Mouse (Mus musculus): Measurements from ENCODE around the gene Garnl3.
"Not testable (repeated sequence)": the region's sequence is repeated elsewhere in the genome, so short reads cannot be mapped to it uniquely, and the experiment has no call there.

The Garnl3 gene

GRCm38 (mm10) chr2:33156283-33156781 lies 24.9 kb upstream of the Garnl3 start:
- DNase-seq (ENCODE audit: low read depth, low spot score), result no peak

DNA sequence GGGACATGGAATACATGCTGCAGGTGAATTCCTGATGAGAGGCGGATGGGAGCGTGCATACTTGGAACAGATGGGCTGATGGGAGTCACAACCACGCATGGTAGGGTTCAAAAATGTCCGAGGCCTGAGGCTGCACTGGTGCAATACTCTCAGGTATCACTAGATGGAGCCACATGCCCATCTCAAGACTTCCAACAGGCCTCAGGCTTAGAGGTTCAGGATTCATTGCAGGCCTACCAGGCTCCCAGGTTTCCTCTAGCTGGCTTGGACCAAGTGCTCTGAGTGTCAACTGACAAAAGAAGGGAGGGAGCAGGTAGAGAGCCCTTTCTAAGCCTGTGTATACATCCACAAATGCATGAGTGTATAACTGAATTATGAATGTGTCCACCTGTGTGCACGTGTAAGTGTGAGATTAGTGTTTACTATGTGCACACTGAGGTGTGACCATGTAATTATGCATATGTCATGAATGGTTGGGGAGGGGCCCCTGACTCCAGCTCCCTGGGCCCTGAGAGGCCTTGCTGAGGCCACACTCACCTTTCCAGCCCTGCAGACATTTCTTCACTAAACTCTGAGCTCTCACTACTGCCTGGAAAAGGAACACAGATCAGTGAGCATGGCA lies 23.4 kb upstream of the Garnl3 start:
- DNase-seq (ENCODE audit: low read depth, low spot score), result no peak

DNA sequence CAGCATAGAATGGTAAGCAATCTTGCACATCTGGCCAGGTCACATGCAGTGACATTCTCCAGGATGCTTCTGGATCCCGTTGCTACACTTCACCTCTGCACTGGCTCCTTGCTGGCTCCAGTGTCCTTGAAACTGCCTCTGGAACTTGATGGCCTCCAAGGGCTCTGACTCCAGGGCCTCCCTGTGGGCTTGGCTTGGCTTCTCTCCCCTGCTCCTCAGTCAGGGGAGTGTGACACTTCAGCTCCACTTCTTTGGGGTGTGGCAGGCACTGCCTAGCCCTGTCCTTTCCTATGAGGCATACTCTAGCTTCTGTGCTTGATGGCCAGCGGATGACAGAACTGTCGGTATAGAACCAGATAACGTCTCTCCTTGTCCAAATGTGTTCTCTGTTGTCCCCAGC lies 15.5 kb upstream of the Garnl3 start:
- no peak for DNase-seq (ENCODE audit: low read depth, low spot score)

DNA sequence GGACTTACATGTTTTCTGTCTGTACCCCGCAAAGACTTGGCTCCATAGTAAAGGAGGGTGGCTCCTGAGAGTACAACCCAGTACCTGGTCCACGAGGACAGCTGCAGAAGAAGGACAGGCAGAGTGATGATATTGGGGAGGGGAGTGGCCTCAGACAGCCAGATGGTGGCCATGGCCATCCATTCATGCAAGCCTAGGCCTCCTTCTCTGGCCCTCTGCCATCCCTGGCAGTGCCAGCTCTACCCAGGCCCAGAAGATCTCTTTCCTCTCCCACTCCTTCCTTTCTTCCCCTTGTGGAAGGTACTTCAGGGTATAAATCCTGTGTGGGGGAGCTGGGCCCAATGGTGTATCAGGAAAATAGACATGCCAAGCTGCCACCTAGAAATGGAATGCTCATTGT lies 11.8 kb upstream of the Garnl3 start:
- DNase-seq (ENCODE audit: low read depth, low spot score), result no peak

DNA sequence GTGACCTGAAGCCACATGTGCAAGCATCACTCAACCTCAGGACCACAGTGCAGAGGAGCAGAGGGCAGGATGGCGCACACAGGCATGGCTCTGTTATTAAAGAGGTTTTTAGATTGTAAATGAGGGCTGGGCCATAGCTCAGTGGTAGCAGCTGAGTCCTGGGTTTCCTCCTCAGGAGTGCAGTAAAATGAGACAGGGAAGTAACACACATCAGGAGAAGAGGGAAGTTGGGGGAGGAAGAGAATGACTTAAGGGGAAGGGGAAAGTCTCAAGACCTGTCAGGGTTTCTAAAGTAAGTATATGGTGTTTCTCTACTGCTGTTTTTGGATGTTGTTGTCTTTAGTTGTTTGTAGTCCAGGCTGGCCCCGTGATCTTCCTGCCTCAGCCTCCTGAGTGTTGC lies 7.0 kb upstream of the Garnl3 start:
- DNase-seq (ENCODE audit: low read depth, low spot score), result no peak

- no peak for DNase-seq (ENCODE audit: low read depth, low spot score)
Observed at GRCm38 (mm10) chr2:33137731-33138130, 6.3 kb upstream of the Garnl3 start.

DNA sequence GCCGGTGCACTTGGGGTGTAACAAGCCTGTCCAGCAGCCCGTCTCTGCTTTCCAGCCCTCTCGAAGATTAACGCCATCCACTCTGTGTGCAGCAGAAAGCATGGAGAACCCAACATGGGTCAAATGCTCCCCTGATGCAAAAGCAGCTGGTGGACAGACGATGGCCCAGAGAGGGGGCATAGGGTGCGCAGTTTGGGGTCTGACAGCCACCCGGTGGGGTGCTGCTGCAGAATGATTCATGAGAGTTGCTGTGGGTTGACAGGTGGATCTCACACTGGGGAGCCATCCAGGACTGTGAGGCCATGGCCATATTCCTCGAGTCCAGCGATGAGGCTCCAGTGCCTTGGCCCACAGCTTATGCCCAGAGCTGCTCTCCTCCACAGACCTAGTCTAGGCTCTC lies 5.8 kb upstream of the Garnl3 start:
- DNase-seq (ENCODE audit: low read depth, low spot score), result no peak

DNA sequence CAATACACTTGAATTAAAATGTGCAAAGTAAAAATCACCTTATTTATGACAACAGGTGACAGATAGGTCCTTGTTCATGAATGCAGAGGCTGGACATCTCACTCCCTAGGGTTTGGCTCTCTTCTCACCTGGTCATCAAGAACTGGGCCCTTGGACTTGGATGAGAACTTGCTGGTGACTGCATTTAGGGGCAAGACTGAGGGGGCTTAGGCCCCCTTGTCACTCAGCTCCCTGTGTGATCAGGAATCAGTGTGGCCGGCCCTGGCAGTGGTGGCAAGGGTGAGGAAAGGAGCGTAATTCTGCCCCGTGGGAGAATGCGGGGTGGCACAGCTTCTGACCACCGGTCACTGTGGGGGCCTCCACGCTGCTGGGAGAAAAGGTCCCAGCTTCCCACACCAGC lies 4.9 kb upstream of the Garnl3 start:
- no peak for DNase-seq (ENCODE audit: low read depth, low spot score)

- DNase-seq (ENCODE audit: low read depth, low spot score), result no peak
Observed at GRCm38 (mm10) chr2:33134766-33135490, 3.5 kb upstream of the Garnl3 start.

DNA sequence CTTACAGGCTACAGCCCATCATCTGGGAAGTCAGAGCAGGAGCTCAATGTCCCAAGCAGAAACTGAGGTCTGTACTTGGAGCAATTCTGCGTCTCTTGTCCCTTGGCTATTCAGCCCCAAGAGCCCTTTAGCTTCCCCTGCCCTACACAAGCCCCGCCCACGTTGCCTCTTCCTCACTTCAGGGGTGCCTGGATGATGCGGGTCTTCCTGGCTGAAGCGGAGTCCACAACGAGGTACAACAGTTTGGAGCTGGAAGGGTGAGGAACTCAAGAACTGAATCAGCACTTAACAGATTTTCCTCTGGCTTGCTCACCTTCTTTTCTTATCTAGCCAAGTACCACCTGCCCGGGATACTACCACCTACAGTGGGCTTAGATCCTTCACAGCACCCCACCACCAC lies 852 bp upstream of the Garnl3 start:
- no peak for DNase-seq (ENCODE audit: low read depth, low spot score)

DNA sequence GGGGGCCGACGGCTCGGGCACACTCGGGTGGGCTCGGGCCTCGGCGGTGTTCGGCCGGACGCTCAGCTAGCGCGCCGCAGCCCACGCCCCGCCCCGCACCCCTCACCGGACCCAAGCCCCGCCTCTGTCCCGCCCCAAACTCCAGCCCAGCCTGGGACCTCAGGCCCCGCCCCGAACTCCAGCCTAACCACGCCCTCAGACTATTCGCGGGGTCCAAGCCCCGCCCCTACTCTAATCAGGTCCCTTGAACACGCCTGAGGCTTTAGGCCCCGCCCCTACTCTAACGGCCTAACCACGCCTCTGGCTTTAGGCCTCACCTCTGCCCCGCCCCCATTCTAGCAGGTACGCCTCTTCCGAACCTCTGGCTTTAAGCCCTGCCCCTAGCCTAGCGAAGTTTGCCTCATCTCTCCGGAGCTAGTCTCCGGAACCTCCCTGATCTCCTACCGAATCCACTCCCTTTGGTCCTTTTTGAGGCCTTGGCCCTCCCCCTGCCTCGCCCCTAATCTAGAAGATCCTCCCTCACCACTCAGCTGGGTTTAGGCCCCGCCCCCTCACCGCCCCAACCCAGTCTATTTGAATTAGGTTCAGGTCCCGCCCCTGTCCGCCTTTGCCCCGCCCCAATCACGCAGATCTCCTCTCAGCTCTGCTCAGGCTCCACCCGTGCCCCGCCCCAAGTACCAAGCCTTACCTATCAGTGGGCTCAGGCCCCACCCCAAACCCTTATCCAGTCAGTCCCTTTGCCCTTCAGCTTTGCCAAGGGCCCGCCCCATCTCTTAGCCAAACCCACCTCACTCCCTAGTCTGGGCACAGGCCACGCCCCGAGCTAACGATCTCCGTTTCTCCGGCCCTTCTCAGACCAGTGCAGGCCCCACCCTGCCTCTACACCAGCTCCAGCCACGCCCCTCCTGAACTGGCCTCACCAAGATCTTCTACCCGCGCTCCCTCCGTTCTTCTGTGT lies 649 bp downstream of the Garnl3 start:
- DNase-seq (ENCODE audit: low read depth, low spot score), result peak; percentile 94

GRCm38 (mm10) chr2:33130141-33130525 lies 1.3 kb downstream of the Garnl3 start:
- no peak for DNase-seq (ENCODE audit: low read depth, low spot score)

- DNase-seq (ENCODE audit: low read depth, low spot score), result no peak
Observed at GRCm38 (mm10) chr2:33129696-33130095, 1.8 kb downstream of the Garnl3 start.

- DNase-seq (ENCODE audit: low read depth, low spot score), result no peak
Observed at GRCm38 (mm10) chr2:33129005-33129404, 2.4 kb downstream of the Garnl3 start.

DNA sequence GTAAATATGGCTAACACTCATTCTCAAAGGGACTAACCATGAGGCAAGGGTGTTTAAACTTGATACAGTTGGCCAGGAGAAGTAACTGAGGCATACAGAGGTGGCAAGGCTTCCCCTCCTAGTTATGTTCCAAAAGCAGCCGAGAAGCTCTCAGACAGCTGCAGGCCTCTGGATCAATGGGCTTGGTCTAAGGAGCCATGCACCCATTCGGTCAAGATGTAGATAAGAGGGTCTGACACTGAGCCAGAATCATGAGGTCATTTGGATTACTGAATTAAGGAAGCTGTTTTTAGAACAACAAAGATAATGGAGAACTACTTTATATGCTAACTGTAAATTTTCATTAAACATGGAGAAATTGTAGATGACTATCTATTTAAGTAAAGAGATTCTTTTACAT lies 4.2 kb downstream of the Garnl3 start:
- no peak for DNase-seq (ENCODE audit: low read depth, low spot score)

DNA sequence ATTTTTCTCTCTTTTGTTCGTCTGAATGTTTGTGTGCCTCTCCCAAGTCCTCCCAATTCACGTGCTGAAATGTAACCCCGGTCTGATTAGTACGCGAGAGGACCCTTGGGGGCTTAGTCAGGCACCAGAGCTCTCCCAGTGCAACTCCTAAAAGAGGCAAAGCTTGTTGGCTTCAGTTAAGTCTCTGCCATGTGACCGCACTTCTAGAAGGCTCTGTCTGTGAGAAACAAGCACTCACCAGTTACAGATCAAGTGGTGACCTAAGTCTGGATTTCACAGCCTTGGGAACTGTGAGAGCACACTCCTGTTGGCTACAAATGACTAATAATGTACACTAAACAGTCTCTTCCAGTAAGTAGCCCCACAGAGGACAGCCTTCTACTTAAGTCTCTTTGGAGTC lies 8.6 kb downstream of the Garnl3 start:
- no peak for DNase-seq (ENCODE audit: low read depth, low spot score)

- no peak for DNase-seq (ENCODE audit: low read depth, low spot score)
Observed at GRCm38 (mm10) chr2:33100536-33100935, 30.9 kb downstream of the Garnl3 start.

DNA sequence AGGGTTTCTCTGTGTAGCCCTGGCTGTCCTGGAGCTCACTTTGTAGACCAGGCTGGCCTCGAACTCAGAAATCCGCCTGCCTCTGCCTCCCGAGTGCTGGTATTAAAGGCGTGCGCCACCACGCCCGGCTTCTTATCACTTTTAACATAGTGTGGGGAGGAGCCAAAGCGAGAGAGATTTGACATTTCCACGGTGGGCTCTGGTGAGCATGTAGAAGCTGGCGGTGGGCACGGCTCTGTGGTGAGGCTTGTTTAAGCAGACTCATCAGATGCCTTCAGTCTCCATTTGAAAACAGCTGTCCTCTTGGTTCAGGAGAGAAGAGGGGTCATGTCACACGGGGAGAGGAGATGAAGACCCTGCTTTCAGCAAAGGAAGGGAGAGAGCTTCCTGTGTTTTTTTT lies 34.1 kb downstream of the Garnl3 start:
- DNase-seq (ENCODE audit: low read depth, low spot score), result not testable (repeated sequence)

- DNase-seq (ENCODE audit: low read depth, low spot score), result no peak
Observed at GRCm38 (mm10) chr2:33095221-33095671, 36.2 kb downstream of the Garnl3 start.

- no peak for DNase-seq (ENCODE audit: low read depth, low spot score)
Observed at GRCm38 (mm10) chr2:33090620-33091520, 40.6 kb downstream of the Garnl3 start.

- DNase-seq (ENCODE audit: low read depth, low spot score), result not testable (repeated sequence)
Observed at GRCm38 (mm10) chr2:33090033-33090400, 41.4 kb downstream of the Garnl3 start.
